Mouse (Mus musculus): ENCODE measurements around the gene Nrip1.

DNA sequence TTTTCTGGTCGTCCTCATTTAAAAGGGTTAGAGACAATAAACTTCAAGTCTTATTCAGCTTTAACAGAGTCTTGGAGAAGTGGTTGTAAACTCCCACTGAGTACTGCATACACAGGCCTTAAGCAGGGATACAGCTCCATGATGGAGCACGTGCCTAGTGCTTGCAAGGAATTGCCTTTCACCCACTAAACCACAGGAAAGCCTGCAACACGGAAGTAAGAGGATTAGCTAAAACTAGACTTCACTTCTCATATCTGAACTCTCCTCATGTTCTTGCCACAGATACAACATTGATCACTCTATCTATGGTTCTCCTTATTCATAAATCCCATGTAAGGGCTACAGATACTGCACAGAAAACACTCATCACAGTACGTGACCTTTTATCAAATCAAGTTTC lies 132.4 kb downstream of the Nrip1 start:
- no peak for TF ChIP-seq CTCF (IDR thresholded peaks at IDR 0.05; ENCODE audit: low read depth, low read length)
- TF ChIP-seq POLR2A (IDR thresholded peaks at IDR 0.05; ENCODE audit: borderline replicate concordance, low read depth, low read length): no peak
